Mouse (Mus musculus): ENCODE data around the gene Nt5c2. TPM values are rescaled to one million over a fixed set of nuclear protein-coding genes. Genes with fewer than 3 reads are reported as not detected.
A peak's percentile ranks its signal among the peaks of the same experiment; 100 is the strongest.

Gene Nt5c2
- polyA plus RNA-seq, 1 experiment from 2014 or later = 45.3 TPM

DNA sequence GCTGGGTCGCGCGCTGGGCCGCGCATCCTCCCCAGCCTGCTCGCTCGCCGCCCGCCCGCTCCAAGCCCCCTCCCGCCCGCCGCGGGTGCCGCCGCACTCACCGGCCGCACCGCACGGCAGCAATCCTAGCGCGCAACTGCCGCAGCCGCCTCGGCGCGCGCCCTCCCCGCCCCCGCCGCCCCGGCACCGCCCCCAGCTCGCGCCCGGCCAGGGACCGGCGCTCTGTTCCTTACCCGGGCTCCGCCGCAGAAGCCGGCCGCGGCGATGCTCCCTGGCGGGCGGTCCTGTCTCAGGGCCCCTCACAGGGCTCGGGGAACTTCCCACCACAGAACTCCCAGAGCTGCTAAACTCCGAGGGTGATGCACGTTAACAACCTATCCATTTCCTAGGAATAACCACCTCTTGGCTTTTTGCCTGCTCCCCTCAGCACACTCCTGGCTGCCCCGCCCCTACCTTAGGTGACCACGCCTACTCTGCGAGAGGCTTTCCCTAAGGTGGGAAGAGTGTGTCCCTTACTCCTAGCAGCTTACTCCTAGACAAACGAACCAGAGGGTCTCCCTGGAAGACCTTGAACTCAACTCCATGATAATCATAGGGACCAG, 52.7 kb downstream of the Nt5c2 start:
- under 1% methylated on average over 25 of the region's 54 CpGs for WGBS
- ATAC-seq = peak; percentile 94

DNA sequence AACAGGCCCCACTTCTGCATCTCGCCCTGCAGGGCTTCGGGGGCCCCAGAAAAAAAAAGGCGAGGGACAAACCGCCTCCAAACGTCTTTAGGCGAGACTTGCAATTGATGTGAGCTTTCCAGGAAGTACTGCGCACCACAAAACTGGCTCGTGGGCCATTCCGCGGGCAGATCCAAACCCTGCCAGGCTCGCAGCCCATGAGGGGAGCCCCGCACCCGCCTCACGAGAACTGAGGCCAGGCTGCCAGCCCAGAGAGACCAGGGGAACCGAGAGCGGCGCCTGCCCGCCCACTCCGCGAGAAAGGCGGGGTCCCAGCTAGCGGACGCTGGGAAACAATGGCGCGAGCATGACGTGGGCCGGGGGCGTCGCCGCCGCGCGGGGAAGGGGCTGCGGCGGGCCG, 53.3 kb downstream of the Nt5c2 start:
- H3K9me3 ChIP-seq (ENCODE audit: low read length) = no peaks in the 10 kb centered on the region
- peak overlapping the region; percentile 98 for H3K27ac ChIP-seq (ENCODE audit: low read length)
- H3K4me3 ChIP-seq (ENCODE audit: low read depth, low read length) = peak overlapping the region; percentile 82
- H3K27me3 ChIP-seq (replicated peaks; ENCODE audit: insufficient read depth, low read length) = no peaks in the 10 kb centered on the region
- no peaks in the 10 kb centered on the region for H3K36me3 ChIP-seq (ENCODE audit: insufficient read depth, low read length)
- H3K9ac ChIP-seq (replicated peaks; ENCODE audit: low read depth) = peak overlapping the region; percentile 94
- TF ChIP-seq EP300 (IDR thresholded peaks at IDR 0.05) (no peak), CTCF (IDR thresholded peaks at IDR 0.05) (no peak)
- peak overlapping the region; percentile 71 for H3K4me2 ChIP-seq (replicated peaks; ENCODE audit: low read depth, low read length)
- WGBS = under 1% methylated on average over 36 of the region's 36 CpGs
- ATAC-seq = peak; percentile 92
- H3K4me1 ChIP-seq (ENCODE audit: insufficient read depth, low read depth, low read length) = peaks cover 14% of the 10 kb centered on the region; the same call in 1 of the 2 replicates
- peak; percentile 91 for DNase-seq (ENCODE audit: low spot score)

More for the DNA sequence above, 52.7 kb downstream of the Nt5c2 start:
- peak overlapping the region; percentile 71 for H3K4me2 ChIP-seq (replicated peaks; ENCODE audit: low read depth, low read length)
- H3K36me3 ChIP-seq (ENCODE audit: insufficient read depth, low read length) = no peaks in the 10 kb centered on the region
- H3K9ac ChIP-seq (replicated peaks; ENCODE audit: low read depth) = peak overlapping the region; percentile 94
- no peaks in the 10 kb centered on the region for H3K27me3 ChIP-seq (replicated peaks; ENCODE audit: insufficient read depth, low read length)
- H3K27ac ChIP-seq (ENCODE audit: low read length) = peak overlapping the region; percentile 98
- peak; percentile 89 for DNase-seq (ENCODE audit: low spot score)
- peaks cover 14% of the 10 kb centered on the region; the same call in 1 of the 2 replicates for H3K4me1 ChIP-seq (ENCODE audit: insufficient read depth, low read depth, low read length)
- H3K4me3 ChIP-seq (ENCODE audit: low read depth, low read length) = peak overlapping the region; percentile 82
- TF ChIP-seq CTCF (IDR thresholded peaks at IDR 0.05) (peak; percentile 21; the same call in 1 of the 2 replicates), EP300 (IDR thresholded peaks at IDR 0.05) (no peak)
- no peaks in the 10 kb centered on the region for H3K9me3 ChIP-seq (ENCODE audit: low read length)

- H3K27ac ChIP-seq (ENCODE audit: low read length) = peak overlapping the region; percentile 98
- H3K4me2 ChIP-seq (replicated peaks; ENCODE audit: low read depth, low read length) = peak overlapping the region; percentile 71
- H3K9me3 ChIP-seq (ENCODE audit: low read length) = no peaks in the 10 kb centered on the region
- peak overlapping the region; percentile 82 for H3K4me3 ChIP-seq (ENCODE audit: low read depth, low read length)
- TF ChIP-seq CTCF (IDR thresholded peaks at IDR 0.05) (no peak), EP300 (IDR thresholded peaks at IDR 0.05) (no peak)
- H3K9ac ChIP-seq (replicated peaks; ENCODE audit: low read depth) = peak overlapping the region; percentile 94
- H3K36me3 ChIP-seq (ENCODE audit: insufficient read depth, low read length) = no peaks in the 10 kb centered on the region
- no peaks in the 10 kb centered on the region for H3K27me3 ChIP-seq (replicated peaks; ENCODE audit: insufficient read depth, low read length)
- peaks cover 14% of the 10 kb centered on the region; the same call in 1 of the 2 replicates for H3K4me1 ChIP-seq (ENCODE audit: insufficient read depth, low read depth, low read length)
- 4% methylated on average over 22 of the region's 22 CpGs for WGBS
- DNase-seq (ENCODE audit: low spot score) = no peak
- ATAC-seq = peak; percentile 7; the same call in 1 of the 2 replicates
These were observed 53.8 kb downstream of the Nt5c2 start for GRCm38 (mm10) chr19:46961047-46961651.

GRCm38 (mm10) chr19:46960101-46961046, 54.6 kb downstream of the Nt5c2 start:
- 50% methylated on average over 13 of the region's 13 CpGs for WGBS
- H3K27me3 ChIP-seq (replicated peaks; ENCODE audit: insufficient read depth, low read length) = no peaks in the 10 kb centered on the region
- H3K4me2 ChIP-seq (replicated peaks; ENCODE audit: low read depth, low read length) = peak overlapping the region; percentile 71
- ATAC-seq (no peak), DNase-seq (ENCODE audit: low spot score) (peak; percentile 43)
- TF ChIP-seq CTCF (IDR thresholded peaks at IDR 0.05) = no peak
- no peak for TF ChIP-seq EP300 (IDR thresholded peaks at IDR 0.05)
- no peak overlapping the region for H3K9ac ChIP-seq (replicated peaks; ENCODE audit: low read depth)
- H3K4me1 ChIP-seq (ENCODE audit: insufficient read depth, low read depth, low read length) = peaks cover 14% of the 10 kb centered on the region; the same call in 1 of the 2 replicates
- H3K4me3 ChIP-seq (ENCODE audit: low read depth, low read length) = peak overlapping the region; percentile 82
- no peaks in the 10 kb centered on the region for H3K9me3 ChIP-seq (ENCODE audit: low read length)
- H3K36me3 ChIP-seq (ENCODE audit: insufficient read depth, low read length) = no peaks in the 10 kb centered on the region
- peak overlapping the region; percentile 98 for H3K27ac ChIP-seq (ENCODE audit: low read length)

GRCm38 (mm10) chr19:46959536-46959935, 55.4 kb downstream of the Nt5c2 start:
- 38% methylated on average over 3 of the region's 3 CpGs for WGBS

More at GRCm38 (mm10) chr19:46959536-46959935, 55.4 kb downstream of the Nt5c2 start:
- ATAC-seq = no peak; the same call in 1 of the 2 replicates
- Histone ChIP-seq H3K9me3 (ENCODE audit: low read length) (no peaks in the 10 kb centered on the region), H3K27me3 (replicated peaks; ENCODE audit: insufficient read depth, low read length) (no peaks in the 10 kb centered on the region), H3K36me3 (ENCODE audit: insufficient read depth, low read length) (no peaks in the 10 kb centered on the region), H3K4me2 (replicated peaks; ENCODE audit: low read depth, low read length) (peak overlapping the region; percentile 71; the same call in 1 of the 2 replicates), H3K4me3 (ENCODE audit: low read depth, low read length) (no peak overlapping the region), H3K4me1 (ENCODE audit: insufficient read depth, low read depth, low read length) (peaks cover 14% of the 10 kb centered on the region; the same call in 1 of the 2 replicates), H3K9ac (replicated peaks; ENCODE audit: low read depth) (no peak overlapping the region), H3K27ac (ENCODE audit: low read length) (peak overlapping the region; percentile 98; the same call in 1 of the 2 replicates)
- TF ChIP-seq CTCF (IDR thresholded peaks at IDR 0.05) (no peak), EP300 (IDR thresholded peaks at IDR 0.05) (0 out of 2 replicates have a peak, but pooled peaks have one; percentile 24)
- peak; percentile 75 for DNase-seq (ENCODE audit: low spot score)

Data from lung, postnatal 0 days (tissue).